Mouse (Mus musculus): ENCODE results near the gene Tmem144.
A peak's percentile ranks its signal among the peaks of the same experiment; 100 is the strongest.

- TF ChIP-seq POLR2A (IDR thresholded peaks at IDR 0.05; ENCODE audit: extremely low read depth, insufficient read depth, low read length) (no peak), CTCF (IDR thresholded peaks at IDR 0.05; ENCODE audit: extremely low read depth, insufficient read depth, low read length) (peak; percentile 70)
Observed at GRCm38 (mm10) chr3:79884761-79885189, 32.2 kb upstream of the Tmem144 start.

All from cortical plate, adult 2 months (tissue).